Mouse (Mus musculus) forebrain, embryonic 14.5 days (tissue): Measurements from ENCODE around the gene Khdc4. TPM values are rescaled to one million over a fixed set of nuclear protein-coding genes. Genes with fewer than 3 reads are reported as not detected.
A peak's percentile ranks its signal among the peaks of the same experiment; 100 is the strongest.

ENCODE experiments used
- ATAC-seq: fragments of 200-750 bp; cut with Nextera tagmentation; 2 replicates; pipeline ENCODE4 v1.8.0; 2017; ENCODE audit warnings: mild to moderate bottlenecking, moderate library complexity
- DNase-seq: peaks from one replicate; pipeline ENCODE4 v3.0.0-alpha.2; 2015; ENCODE audit warnings: low spot score
- H3K27ac ChIP-seq: fragments of 300-500 bp; sonication (generic); 2 replicates; pipeline ENCODE4 v1.5.1; 2014; ENCODE audit warnings: low read depth, mild to moderate bottlenecking, control low read depth, low read length, moderate library complexity
- H3K27me3 ChIP-seq: fragments of 300-500 bp; sonication (generic); replicated peaks from 2 replicates; pipeline ENCODE4 v1.6.1; 2014; ENCODE audit warnings: low read length, control low read depth, mixed read lengths; ENCODE audit not compliant: control insufficient read depth, insufficient read depth
- H3K36me3 ChIP-seq: fragments of 300-500 bp; sonication (generic); 2 replicates; pipeline ENCODE4 v1.6.1; 2014; ENCODE audit warnings: low read length, control low read depth; ENCODE audit not compliant: control insufficient read depth, insufficient read depth
- H3K4me1 ChIP-seq: fragments of 300-500 bp; sonication (generic); 2 replicates; pipeline ENCODE4 v1.6.1; 2014; ENCODE audit warnings: antibody characterized with exemption, low read length, control low read depth; ENCODE audit not compliant: control insufficient read depth, insufficient read depth
- H3K4me2 ChIP-seq: fragments of 300-500 bp; sonication (generic); 2 replicates; pipeline ENCODE4 v1.6.1; 2014; ENCODE audit warnings: mild to moderate bottlenecking, control low read depth, low read length
- H3K4me3 ChIP-seq: fragments of 300-500 bp; sonication (generic); 2 replicates; pipeline ENCODE4 v1.5.1; 2014; ENCODE audit warnings: low read depth, low read length, control low read depth
- H3K9ac ChIP-seq: fragments of 300-500 bp; sonication (generic); 2 replicates; pipeline ENCODE4 v1.6.1; 2014; ENCODE audit warnings: mild to moderate bottlenecking, low read length, control low read depth, moderate library complexity
- H3K9me3 ChIP-seq: fragments of 300-500 bp; sonication (generic); replicated peaks from 2 replicates; pipeline ENCODE4 v1.6.1; 2016; ENCODE audit warnings: low read length, control low read depth, mixed read lengths; ENCODE audit not compliant: control insufficient read depth
- WGBS: fragments of 180-500 bp; shearing (Covaris S2); extraction: QIAGEN DNeasy Blood & Tissue Kit; methylation state at CpG from one replicate; pipeline ENCODE4 v1.1.7; 2014; 5-methylcytosine and 5-hydroxymethylcytosine counted together
- polyA plus RNA-seq: library from polyadenylated mRNA; unstranded; fragments of >200 nt; fragmentation: Nextera tagmentation; extraction: Ambion mirVana; gene quantifications from 2 replicates; pipeline ENCODE4 v1.2.1, GENCODE M21; 2014

Gene Khdc4
- polyA plus RNA-seq, 1 experiment from 2014 or later, result 71.7 TPM

- no peaks in the 10 kb centered on the region for H3K9me3 ChIP-seq
- H3K27me3 ChIP-seq, result no peaks in the 10 kb centered on the region
- H3K36me3 ChIP-seq, result peaks cover 62% of the 10 kb centered on the region
- no peak overlapping the region for H3K4me2 ChIP-seq
- ATAC-seq (peak; percentile 35; the same call in 1 of the 2 replicates), DNase-seq (no peak)
- WGBS, result 81% methylated on average over 14 of the region's 14 CpGs
- 0 out of 2 replicates have a peak overlapping the region, but pooled peaks have one; percentile 27 for H3K27ac ChIP-seq
- no peak overlapping the region for H3K4me3 ChIP-seq
- H3K9ac ChIP-seq, result no peak overlapping the region
- no peaks in the 10 kb centered on the region for H3K4me1 ChIP-seq
Measured at GRCm38 (mm10) chr3:88647779-88648413, 37.7 kb upstream of the Khdc4 start.

GRCm38 (mm10) chr3:88648452-88649168, 37.0 kb upstream of the Khdc4 start:
- H3K36me3 ChIP-seq, result peaks cover 55% of the 10 kb centered on the region
- H3K4me2 ChIP-seq, result no peak overlapping the region
- no peak overlapping the region for H3K4me3 ChIP-seq
- H3K27me3 ChIP-seq, result no peaks in the 10 kb centered on the region
- no peak overlapping the region for H3K9ac ChIP-seq
- WGBS, result 89% methylated on average over 12 of the region's 12 CpGs
- peak overlapping the region; percentile 44; the same call in 1 of the 2 replicates for H3K27ac ChIP-seq
- H3K9me3 ChIP-seq, result no peaks in the 10 kb centered on the region
- H3K4me1 ChIP-seq, result no peaks in the 10 kb centered on the region
- DNase-seq, result no peak
- no peak for ATAC-seq

GRCm38 (mm10) chr3:88649186-88649585, 36.4 kb upstream of the Khdc4 start:
- H3K4me3 ChIP-seq, result no peak overlapping the region
- peaks cover 49% of the 10 kb centered on the region for H3K36me3 ChIP-seq
- WGBS, result 85% methylated on average over 10 of the region's 10 CpGs
- H3K9me3 ChIP-seq, result no peaks in the 10 kb centered on the region
- no peaks in the 10 kb centered on the region for H3K27me3 ChIP-seq
- H3K27ac ChIP-seq, result no peak overlapping the region
- ATAC-seq (no peak), DNase-seq (no peak)
- no peak overlapping the region for H3K4me2 ChIP-seq
- no peaks in the 10 kb centered on the region for H3K4me1 ChIP-seq
- no peak overlapping the region for H3K9ac ChIP-seq

- H3K9me3 ChIP-seq, result no peaks in the 10 kb centered on the region
- no peak overlapping the region for H3K4me3 ChIP-seq
- no peaks in the 10 kb centered on the region for H3K27me3 ChIP-seq
- no peak overlapping the region for H3K27ac ChIP-seq
- DNase-seq (no peak), ATAC-seq (no peak)
- peaks cover 42% of the 10 kb centered on the region for H3K36me3 ChIP-seq
- H3K4me1 ChIP-seq, result no peaks in the 10 kb centered on the region
- H3K9ac ChIP-seq, result no peak overlapping the region
- no peak overlapping the region for H3K4me2 ChIP-seq
- WGBS, result 96% methylated on average over 13 of the region's 13 CpGs
Measured at GRCm38 (mm10) chr3:88649967-88650366, 35.6 kb upstream of the Khdc4 start.

- DNase-seq, result no peak
- Histone ChIP-seq H3K4me1 (no peaks in the 10 kb centered on the region), H3K27me3 (no peaks in the 10 kb centered on the region), H3K9me3 (no peaks in the 10 kb centered on the region), H3K4me3 (no peak overlapping the region), H3K9ac (no peak overlapping the region), H3K4me2 (no peak overlapping the region), H3K27ac (no peak overlapping the region), H3K36me3 (peaks cover 32% of the 10 kb centered on the region)
- 84% methylated on average over 13 of the region's 13 CpGs for WGBS
- no peak for ATAC-seq
Measured at GRCm38 (mm10) chr3:88650713-88651504, 34.7 kb upstream of the Khdc4 start.

- H3K4me3 ChIP-seq, result no peak overlapping the region
- H3K27ac ChIP-seq, result no peak overlapping the region
- no peaks in the 10 kb centered on the region for H3K4me1 ChIP-seq
- ATAC-seq (no peak), DNase-seq (no peak)
- no peaks in the 10 kb centered on the region for H3K27me3 ChIP-seq
- no peaks in the 10 kb centered on the region for H3K9me3 ChIP-seq
- no peak overlapping the region for H3K4me2 ChIP-seq
- WGBS, result 83% methylated on average over 18 of the region's 18 CpGs
- no peak overlapping the region for H3K9ac ChIP-seq
- H3K36me3 ChIP-seq, result peaks cover 22% of the 10 kb centered on the region
Measured at GRCm38 (mm10) chr3:88651669-88652618, 33.7 kb upstream of the Khdc4 start.

- DNase-seq, result no peak
- Histone ChIP-seq H3K4me1 (no peaks in the 10 kb centered on the region), H3K36me3 (peaks cover 11% of the 10 kb centered on the region), H3K27ac (no peak within 1 kb of the TSS), H3K27me3 (no peaks in the 10 kb centered on the region), H3K9ac (no peak within 1 kb of the TSS), H3K4me3 (no peak within 1 kb of the TSS), H3K9me3 (no peaks in the 10 kb centered on the region), H3K4me2 (no peak within 1 kb of the TSS)
- WGBS, result 90% methylated on average over 17 of the region's 17 CpGs
- ATAC-seq, result no peak
Measured at GRCm38 (mm10) chr3:88652846-88653515, 32.6 kb upstream of the Khdc4 start, which contains the start of gene Rxfp4. Gene Rxfp4 (minus strand): TSS chr3:88653142.
